Mouse (Mus musculus): ENCODE measurements around the gene St5.

St5 gene

DNA sequence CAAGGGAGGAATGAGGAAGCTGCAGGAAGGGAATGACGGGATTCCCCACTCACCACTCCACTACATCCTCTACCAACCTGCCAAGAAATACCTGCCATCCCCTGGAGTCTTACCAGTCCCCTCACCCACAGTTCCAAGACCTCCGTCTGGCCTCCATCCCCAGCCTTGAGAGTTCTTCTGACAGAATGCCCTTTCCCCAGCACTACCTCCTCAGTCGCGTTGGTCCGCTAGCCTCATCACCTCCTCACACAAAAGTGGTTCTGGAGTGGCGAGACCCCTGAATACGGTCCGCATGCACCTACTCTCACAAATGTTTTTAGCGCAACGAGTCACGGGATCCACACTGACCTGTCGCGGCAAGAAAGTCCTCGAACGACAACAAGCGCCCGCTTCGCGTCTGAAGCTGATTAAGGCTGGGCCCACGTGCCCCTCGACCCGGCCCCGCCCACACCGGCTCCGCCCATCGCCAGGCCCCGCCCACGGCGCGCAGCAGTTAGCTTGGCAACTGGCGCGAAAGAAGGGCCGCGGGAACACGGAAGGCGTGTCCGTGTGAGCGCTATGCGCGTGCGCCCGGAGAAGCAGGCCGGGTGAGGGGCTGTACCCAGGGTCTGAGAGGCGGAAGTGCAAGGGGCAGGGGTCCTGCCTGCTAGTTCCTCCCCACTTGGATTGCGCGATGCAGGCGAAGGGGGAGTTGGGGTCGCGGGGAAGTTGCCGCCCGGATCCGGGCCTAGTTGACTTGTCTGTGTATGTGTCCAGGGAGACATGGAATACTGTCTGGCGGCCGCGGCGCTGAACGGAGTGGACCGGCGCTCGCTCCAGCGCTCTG, at the start of gene St5, which contains the start of gene Akip1:
TSS of gene St5 (minus strand) at position 416 of the 826 bp plus-strand sequence.
TSS of gene Akip1 (plus strand) at position 501 of the 826 bp plus-strand sequence.
- DNase-seq (ENCODE audit: inconsistent age in 2 of 2, low spot score in 1 of 2), result peak; percentile 97 to 99

- peak; percentile 88 to 96 for DNase-seq (ENCODE audit: inconsistent age in 2 of 2, low spot score in 1 of 2)
These were observed 48.9 kb upstream of the St5 start, which contains the start of gene Tmem9b for GRCm38 (mm10) chr7:109752008-109752925. Gene Tmem9b, minus strand, starts transcription at chr7:109752875.

- DNase-seq (ENCODE audit: inconsistent age in 2 of 2, low spot score in 1 of 2), result no peak
These were observed 48.1 kb upstream of the St5 start for GRCm38 (mm10) chr7:109751427-109752007.

DNA sequence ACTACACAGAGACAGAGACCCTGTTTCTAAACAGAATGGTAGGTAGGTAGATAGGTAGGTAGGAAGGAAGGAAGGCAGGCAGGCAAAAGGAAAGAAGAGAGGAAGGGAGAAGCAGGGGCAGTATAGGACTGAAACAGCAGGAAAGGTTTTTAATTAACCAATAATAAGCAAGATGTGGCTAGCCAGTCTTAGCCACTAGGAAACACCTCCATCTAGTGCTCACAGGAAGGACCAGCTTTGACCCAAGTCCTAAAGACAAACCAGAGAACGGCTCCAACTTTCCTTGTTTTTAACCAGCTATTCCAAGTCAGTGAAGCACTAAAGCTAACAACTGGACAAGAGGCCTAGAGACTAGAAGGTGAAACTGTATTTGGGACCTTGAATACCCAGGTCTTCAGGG, 44.3 kb upstream of the St5 start:
- no peak for DNase-seq (ENCODE audit: inconsistent age in 2 of 2, low spot score in 1 of 2)

DNA sequence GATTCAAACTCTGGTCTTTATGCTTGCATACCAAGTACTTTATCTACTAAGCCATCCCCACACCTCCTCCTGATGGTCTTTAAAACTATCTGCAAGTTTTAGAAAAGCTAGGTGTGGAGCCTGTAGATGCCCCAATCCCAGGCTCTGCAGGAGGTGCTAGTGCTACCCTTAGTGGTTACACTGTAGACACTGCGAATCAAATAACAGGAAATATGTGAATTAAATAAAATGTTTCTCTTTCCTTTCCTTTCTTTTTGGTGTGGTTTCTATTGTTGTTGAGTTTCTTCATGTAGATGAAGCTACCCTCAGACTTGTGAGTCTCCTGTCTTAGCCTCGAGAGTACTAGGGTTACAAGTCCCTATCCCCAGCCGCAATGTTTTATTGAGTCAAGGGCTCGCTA, 38.3 kb upstream of the St5 start:
- DNase-seq (ENCODE audit: inconsistent age in 2 of 2, low spot score in 1 of 2), result no peak

DNA sequence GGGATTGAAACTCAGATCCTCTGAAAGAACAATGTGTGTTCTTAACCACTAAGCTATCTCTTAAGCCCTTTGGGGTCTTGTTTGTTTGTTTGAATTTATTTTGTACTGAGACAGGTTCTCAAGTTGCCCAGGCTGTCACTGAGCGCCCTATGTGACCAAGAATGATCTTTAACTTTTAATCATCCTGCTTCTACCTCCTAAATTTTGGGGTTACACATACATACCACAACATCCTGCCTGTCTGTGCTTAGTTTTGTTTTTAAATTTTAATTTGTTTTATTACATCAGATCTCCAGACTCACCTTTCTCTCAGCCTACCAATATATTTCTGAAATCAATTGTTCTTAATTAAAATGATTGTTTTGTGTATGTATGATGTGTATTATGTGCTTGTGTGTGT, 37.7 kb upstream of the St5 start:
- no peak for DNase-seq (ENCODE audit: inconsistent age in 2 of 2, low spot score in 1 of 2)

DNA sequence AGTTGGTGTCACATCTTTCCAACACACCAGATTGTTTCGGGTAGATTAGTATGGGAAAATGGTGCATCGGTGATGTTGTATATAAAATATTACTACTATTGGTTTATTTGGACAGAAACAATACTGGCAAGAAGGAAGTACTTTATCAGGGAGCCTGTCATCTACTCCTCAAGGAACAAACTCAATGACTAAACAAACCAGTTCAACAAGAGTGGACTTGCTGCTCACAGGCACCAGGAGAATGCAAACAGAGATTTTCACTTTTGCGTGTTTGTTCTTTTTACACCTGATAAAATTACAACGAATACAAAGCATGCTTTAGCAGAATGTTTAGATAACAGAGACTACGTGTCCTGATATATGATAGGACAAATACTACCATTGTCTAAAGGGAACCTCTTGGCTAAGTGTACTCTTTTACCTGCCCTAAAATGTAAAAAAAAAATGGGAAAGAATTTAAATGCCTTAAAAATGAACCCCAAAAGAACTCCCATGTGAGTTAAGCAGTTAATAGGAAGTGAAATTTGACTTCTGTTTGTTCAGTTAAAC, 36.5 kb upstream of the St5 start:
- no peak for DNase-seq (ENCODE audit: inconsistent age in 2 of 2, low spot score in 1 of 2)

DNA sequence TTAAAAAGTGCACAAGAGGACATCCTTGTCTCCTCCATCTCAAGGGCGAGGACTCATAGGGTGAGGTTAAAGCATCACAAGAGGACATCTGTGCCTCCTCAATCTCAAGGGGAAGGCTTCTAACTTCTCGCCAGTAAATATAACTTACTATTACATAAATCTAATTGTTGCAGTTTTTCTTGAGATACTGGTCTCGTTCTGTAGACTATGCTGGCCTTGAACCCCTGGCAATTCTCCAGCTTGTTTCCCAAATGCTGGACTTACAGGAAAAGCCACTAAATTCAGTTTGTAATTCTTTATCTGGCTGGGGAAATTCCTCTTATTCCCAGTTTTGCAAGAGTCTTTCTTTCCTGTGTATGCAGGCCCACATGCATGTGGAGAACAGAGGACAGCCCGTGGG, 31.4 kb upstream of the St5 start:
- DNase-seq (ENCODE audit: inconsistent age in 2 of 2, low spot score in 1 of 2), result peak; percentile 34 to 76

- no peak for DNase-seq (ENCODE audit: inconsistent age in 2 of 2, low spot score in 1 of 2)
These were observed 28.2 kb upstream of the St5 start, which contains the start of gene Ascl3 for GRCm38 (mm10) chr7:109731626-109732025. Gene Ascl3, minus strand, starts transcription at chr7:109731726.

DNA sequence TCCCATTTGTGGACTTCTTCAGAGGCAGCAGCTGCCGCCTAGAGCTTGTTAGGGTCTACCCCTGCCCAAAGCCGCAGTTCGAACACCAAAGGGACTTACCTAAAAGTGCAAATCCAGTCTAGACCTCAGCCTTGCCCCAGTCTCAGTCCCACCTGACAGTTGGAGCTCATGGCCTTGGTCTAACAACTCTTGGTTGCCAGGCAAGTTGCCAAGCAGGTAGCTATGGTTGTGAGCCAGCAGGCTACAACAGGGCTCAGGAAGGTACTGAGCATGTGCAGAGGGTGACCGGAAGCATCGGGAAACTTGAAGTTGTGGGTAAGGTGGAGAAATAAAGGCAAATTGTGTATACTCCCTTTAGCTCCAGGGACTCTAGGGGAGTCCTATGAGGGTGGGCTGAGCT, 20.3 kb upstream of the St5 start, which contains the start of gene BC051019:
TSS of gene BC051019 (minus strand) at position 154 of the 400 bp plus-strand sequence.
- no peak for DNase-seq (ENCODE audit: inconsistent age in 2 of 2, low spot score in 1 of 2)

DNA sequence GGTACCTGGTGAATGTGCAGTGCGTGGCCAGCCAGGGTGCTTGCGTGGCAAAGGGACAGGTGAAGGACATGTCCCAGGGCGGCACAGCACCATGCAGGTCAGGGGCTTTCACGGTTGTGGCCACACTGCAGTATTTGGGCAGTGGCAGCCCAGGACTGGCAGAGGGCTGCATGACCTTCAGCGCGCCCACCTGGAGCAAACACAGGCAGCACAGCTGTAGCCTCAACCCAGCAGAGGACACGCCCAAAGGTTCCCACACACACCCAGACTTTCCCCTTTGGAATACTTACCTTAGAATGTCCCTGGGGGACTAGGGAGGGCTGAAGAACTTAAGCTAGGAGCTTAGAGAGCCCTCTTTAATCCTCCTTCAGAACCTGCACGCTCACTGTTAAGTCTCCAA, 19.7 kb upstream of the St5 start:
- no peak for DNase-seq (ENCODE audit: inconsistent age in 2 of 2, low spot score in 1 of 2)

DNA sequence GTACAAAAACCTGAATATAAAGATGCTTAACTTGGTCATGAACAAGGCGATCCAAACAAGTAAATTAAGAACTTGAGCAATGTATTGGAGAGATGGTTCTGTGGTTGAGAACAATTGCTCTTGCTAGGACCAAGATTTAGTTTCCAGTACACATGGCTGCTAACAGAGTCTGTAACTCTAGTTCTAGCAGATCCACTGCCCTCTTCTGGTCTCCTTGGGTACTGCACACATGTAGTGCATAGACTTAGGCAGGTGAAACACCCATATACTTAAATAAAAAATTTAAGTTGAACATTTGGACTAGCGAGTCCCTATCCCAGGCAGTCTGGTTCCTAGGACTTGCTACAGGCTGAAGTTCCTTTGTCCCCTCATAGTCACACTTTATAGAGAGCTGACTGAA, 19.2 kb upstream of the St5 start:
- no peak for DNase-seq (ENCODE audit: inconsistent age in 2 of 2, low spot score in 1 of 2)

DNA sequence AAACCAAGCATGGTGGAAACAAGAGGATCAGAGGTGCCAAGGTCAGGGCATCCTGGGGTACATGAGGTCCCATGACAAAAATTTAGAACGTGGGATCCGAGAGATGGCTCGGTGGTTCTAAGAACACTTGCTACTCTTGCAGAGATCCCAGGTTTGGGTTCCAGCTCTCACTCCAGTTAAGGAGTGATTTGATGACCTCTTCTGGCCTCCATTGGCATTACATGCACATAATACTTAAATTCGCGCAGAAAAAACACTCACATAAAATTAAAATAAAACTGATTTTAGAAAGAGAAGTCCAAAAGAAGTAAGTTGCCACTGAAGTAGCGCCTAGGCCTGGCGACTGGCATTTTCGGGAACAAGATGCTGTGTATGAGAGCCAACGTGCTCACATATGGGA, 15.9 kb upstream of the St5 start:
- DNase-seq (ENCODE audit: inconsistent age in 2 of 2, low spot score in 1 of 2), result peak in 1 of 2 experiments; percentile 77

- no peak for DNase-seq (ENCODE audit: inconsistent age in 2 of 2, low spot score in 1 of 2)
These were observed 10.1 kb upstream of the St5 start for GRCm38 (mm10) chr7:109713434-109713982.

DNA sequence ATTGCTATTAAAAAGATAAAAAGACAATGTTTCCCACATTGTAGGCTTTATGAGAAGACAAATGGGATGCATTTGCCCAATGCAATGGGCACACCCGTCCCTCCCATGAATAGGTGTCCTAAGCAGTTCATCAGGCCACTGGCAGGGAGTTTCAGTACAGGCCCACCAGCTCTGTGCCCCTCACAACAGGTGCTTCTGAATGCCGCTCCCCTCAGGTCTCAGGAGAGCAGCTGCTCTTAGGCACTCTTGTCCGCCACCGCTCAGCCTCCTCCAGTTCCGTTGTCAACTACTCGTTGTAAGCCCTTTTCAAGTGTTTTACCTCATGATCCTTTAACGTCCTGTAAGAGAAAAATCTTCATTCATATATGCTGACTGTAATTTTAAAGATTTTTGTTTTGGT, 8.8 kb upstream of the St5 start:
- DNase-seq (ENCODE audit: inconsistent age in 2 of 2, low spot score in 1 of 2), result no peak

- peak in 1 of 2 experiments; percentile 56 for DNase-seq (ENCODE audit: inconsistent age in 2 of 2, low spot score in 1 of 2)
These were observed 6.7 kb upstream of the St5 start for GRCm38 (mm10) chr7:109710069-109710468.

DNA sequence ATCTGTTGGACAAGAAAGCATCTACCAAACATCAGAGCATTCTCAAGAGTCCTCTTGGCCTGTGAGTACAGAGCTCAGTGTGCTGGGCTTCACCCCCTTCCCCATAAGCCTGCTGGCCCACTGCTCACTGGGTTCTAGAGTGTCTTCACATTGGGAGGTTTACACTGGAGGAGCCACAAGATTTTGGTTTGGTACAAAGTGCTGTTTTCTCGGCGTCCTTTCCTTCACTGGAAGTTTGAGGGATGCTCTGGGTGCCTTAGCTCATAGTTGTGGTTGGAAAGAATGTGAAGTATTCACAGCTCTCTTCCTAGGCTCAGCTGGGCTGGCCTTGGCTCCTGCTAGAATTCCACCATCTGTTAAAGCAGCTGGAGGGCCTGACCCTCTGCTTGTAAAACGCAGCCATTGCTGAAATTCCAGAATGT, 5.6 kb upstream of the St5 start:
- peak; percentile 50 to 64 for DNase-seq (ENCODE audit: inconsistent age in 2 of 2, low spot score in 1 of 2)

GRCm38 (mm10) chr7:109707023-109707785, 3.8 kb upstream of the St5 start:
- DNase-seq (ENCODE audit: inconsistent age in 2 of 2, low spot score in 1 of 2), result peak; percentile 48 to 83

GRCm38 (mm10) chr7:109704461-109704860, 1.1 kb upstream of the St5 start:
- DNase-seq (ENCODE audit: inconsistent age in 2 of 2, low spot score in 1 of 2), result no peak

DNA sequence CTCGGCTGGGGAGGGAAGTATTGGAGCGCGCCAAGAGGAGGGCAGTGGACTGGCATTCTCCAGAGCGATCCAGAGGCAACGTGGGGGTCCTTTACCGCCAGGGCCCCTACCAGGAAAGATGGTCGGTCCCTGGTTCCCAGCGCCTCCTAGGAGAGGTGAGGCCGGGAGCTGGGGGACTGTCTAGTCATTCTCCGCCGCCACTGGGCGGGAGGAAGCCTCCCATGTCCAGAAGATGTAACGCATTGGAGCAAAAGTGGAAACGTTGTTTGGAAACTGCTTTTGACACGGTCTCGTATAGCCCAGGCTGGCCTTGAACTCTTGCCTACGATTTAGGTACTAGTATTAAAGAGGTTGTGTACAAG, 592 bp upstream of the St5 start:
- no peak for DNase-seq (ENCODE audit: inconsistent age in 2 of 2, low spot score in 1 of 2)
